Mouse (Mus musculus) hindbrain, postnatal 0 days (tissue): ENCODE results near the gene Gse1. TPM values are rescaled to one million over a fixed set of nuclear protein-coding genes. Genes with fewer than 3 reads are reported as not detected.
"Not testable (repeated sequence)": the region's sequence is repeated elsewhere in the genome, so short reads cannot be mapped to it uniquely, and the experiment has no call there.

ENCODE experiments used
- ATAC-seq: fragments of 200-750 bp; cut with Nextera tagmentation; 2 replicates; pipeline ENCODE4 v1.8.0; 2017; ENCODE audit warnings: mild to moderate bottlenecking, moderate TSS enrichment, moderate library complexity
- DNase-seq: peaks from one replicate; pipeline ENCODE4 v3.0.0-alpha.2; 2015; ENCODE audit warnings: low spot score
- H3K27ac ChIP-seq: fragments of 300-500 bp; sonication (generic); 2 replicates; pipeline ENCODE4 v1.5.1; 2014; ENCODE audit warnings: mild to moderate bottlenecking
- H3K27me3 ChIP-seq: fragments of 300-500 bp; sonication (generic); 2 replicates; pipeline ENCODE4 v1.6.1; 2014; ENCODE audit warnings: low read length, mixed read lengths; ENCODE audit not compliant: insufficient read depth
- H3K36me3 ChIP-seq: fragments of 300-500 bp; sonication (generic); 2 replicates; pipeline ENCODE4 v1.6.1; 2014; ENCODE audit warnings: low read length, mixed read lengths; ENCODE audit not compliant: insufficient read depth
- H3K4me1 ChIP-seq: fragments of 300-500 bp; sonication (generic); 2 replicates; pipeline ENCODE4 v1.6.1; 2014; ENCODE audit warnings: antibody characterized with exemption, low read length, mixed read lengths; ENCODE audit not compliant: insufficient read depth
- H3K4me2 ChIP-seq: fragments of 300-500 bp; sonication (generic); 2 replicates; pipeline ENCODE4 v1.6.1; 2014; ENCODE audit warnings: low read depth, mild to moderate bottlenecking, low read length, moderate library complexity, mixed read lengths
- H3K4me3 ChIP-seq: fragments of 300-500 bp; sonication (generic); 2 replicates; pipeline ENCODE4 v1.5.1; 2014; ENCODE audit warnings: low read length
- H3K9ac ChIP-seq: fragments of 300-500 bp; sonication (generic); replicated peaks from 2 replicates; pipeline ENCODE4 v1.6.1; 2014; ENCODE audit warnings: mild to moderate bottlenecking, low read length, moderate library complexity, mixed read lengths
- H3K9me3 ChIP-seq: fragments of 300-500 bp; sonication (generic); 2 replicates; pipeline ENCODE4 v1.6.1; 2016; ENCODE audit warnings: low read length, mixed read lengths
- CTCF ChIP-seq: IDR thresholded peaks from 2 replicates; pipeline ENCODE4 v1.5.1; 2016; ENCODE audit warnings: antibody characterized with exemption, control low read depth, low read depth
- WGBS: fragments of 180-500 bp; shearing (Covaris S2); extraction: QIAGEN DNeasy Blood & Tissue Kit; methylation state at CpG from one replicate; pipeline ENCODE4 v1.1.7; 2014; 5-methylcytosine and 5-hydroxymethylcytosine counted together
- polyA plus RNA-seq: library from polyadenylated mRNA; unstranded; fragments of >200 nt; fragmentation: Nextera tagmentation; extraction: Ambion mirVana; gene quantifications from 2 replicates; pipeline ENCODE4 v1.2.1, GENCODE M21; 2015
- total RNA-seq: library from RNA; depleted of rRNA; stranded (reverse); fragments of >200 nt; gene quantifications from 2 replicates; pipeline ENCODE4 v1.2.3, GENCODE M21; 2014

Gene Gse1
- total and polyA plus RNA-seq, 2 experiments from 2014 or later, result 13.4 to 48.3 TPM

DNA sequence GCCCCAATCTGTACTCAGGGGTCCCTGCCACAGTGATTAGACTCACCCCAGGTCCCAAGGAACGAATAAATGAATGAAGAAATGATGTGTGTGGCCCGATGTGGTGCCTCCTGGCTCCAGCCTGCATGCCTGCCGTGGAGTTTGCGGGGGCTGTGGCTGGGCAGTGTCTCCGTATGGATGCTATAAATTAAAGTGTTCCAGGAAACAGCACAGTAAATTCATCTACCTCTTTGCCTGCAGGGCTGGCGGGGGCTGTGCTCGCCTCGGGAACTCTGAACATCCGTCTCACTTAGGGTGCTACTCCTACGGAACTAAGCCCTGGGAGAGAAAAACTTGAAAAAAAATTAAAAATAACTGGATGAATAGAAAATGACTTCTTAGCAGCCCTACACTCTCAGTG, 123.8 kb downstream of the Gse1 start:
- Histone ChIP-seq H3K9ac (no peak overlapping the region), H3K4me3 (no peak overlapping the region), H3K27ac (no peak overlapping the region), H3K36me3 (no peaks in the 10 kb centered on the region), H3K9me3 (no peaks in the 10 kb centered on the region), H3K27me3 (no peaks in the 10 kb centered on the region), H3K4me1 (peaks cover 24% of the 10 kb centered on the region), H3K4me2 (no peak overlapping the region)
- WGBS, result 47% methylated on average over 10 of the region's 10 CpGs
- DNase-seq (no peak), ATAC-seq (no peak)
- TF ChIP-seq CTCF, result no peak

- Histone ChIP-seq H3K4me3 (no peak overlapping the region), H3K4me1 (peaks cover 17% of the 10 kb centered on the region), H3K27me3 (no peaks in the 10 kb centered on the region), H3K9ac (no peak overlapping the region), H3K4me2 (no peak overlapping the region), H3K36me3 (no peaks in the 10 kb centered on the region), H3K27ac (no peak overlapping the region), H3K9me3 (no peaks in the 10 kb centered on the region)
- 46% methylated on average over 9 of the region's 9 CpGs for WGBS
- no peak for DNase-seq
- ATAC-seq, result no peak; the same call in 1 of the 2 replicates
- TF ChIP-seq CTCF, result peak; percentile 36
These were observed 127.8 kb downstream of the Gse1 start for GRCm38 (mm10) chr8:120356067-120356466.

DNA sequence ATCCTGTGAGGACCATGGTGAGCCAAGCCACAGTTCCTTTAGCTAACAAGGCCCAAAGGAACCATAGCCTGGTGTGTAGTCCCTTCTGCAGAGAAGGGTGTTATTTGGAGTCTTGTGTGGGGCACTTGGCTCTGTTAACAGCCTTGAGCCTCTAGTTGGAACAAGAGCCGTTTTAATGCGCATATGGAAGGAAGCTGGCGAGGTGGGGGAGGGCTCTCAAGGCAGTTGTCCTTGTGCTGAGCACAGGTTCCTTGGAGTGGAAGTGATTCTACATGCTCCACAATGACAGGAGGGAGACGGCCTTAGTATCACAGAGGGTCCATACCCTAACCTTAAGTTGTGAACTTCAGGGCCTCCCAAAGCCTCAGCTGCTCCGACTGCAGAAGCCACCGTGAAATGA, 129.2 kb downstream of the Gse1 start:
- Histone ChIP-seq H3K27me3 (no peaks in the 10 kb centered on the region), H3K4me2 (no peak overlapping the region), H3K4me1 (peaks cover 17% of the 10 kb centered on the region), H3K36me3 (no peaks in the 10 kb centered on the region), H3K9ac (no peak overlapping the region), H3K9me3 (no peaks in the 10 kb centered on the region), H3K27ac (no peak overlapping the region), H3K4me3 (no peak overlapping the region)
- no peak for ATAC-seq
- no peak for DNase-seq
- no peak for TF ChIP-seq CTCF
- whole genome bisulfite sequencing, result 61% methylated on average over 6 of the region's 6 CpGs

- Histone ChIP-seq H3K9ac (no peak overlapping the region), H3K4me2 (no peak overlapping the region), H3K27ac (no peak overlapping the region), H3K27me3 (no peaks in the 10 kb centered on the region), H3K4me1 (peaks cover 12% of the 10 kb centered on the region), H3K9me3 (no peaks in the 10 kb centered on the region), H3K4me3 (no peak overlapping the region), H3K36me3 (no peaks in the 10 kb centered on the region)
- ATAC-seq, result no peak
- no peak for TF ChIP-seq CTCF
- peak; percentile 65 for DNase-seq
- whole genome bisulfite sequencing, result 43% methylated on average over 8 of the region's 8 CpGs
These were observed 133.0 kb downstream of the Gse1 start for GRCm38 (mm10) chr8:120361301-120361700.

DNA sequence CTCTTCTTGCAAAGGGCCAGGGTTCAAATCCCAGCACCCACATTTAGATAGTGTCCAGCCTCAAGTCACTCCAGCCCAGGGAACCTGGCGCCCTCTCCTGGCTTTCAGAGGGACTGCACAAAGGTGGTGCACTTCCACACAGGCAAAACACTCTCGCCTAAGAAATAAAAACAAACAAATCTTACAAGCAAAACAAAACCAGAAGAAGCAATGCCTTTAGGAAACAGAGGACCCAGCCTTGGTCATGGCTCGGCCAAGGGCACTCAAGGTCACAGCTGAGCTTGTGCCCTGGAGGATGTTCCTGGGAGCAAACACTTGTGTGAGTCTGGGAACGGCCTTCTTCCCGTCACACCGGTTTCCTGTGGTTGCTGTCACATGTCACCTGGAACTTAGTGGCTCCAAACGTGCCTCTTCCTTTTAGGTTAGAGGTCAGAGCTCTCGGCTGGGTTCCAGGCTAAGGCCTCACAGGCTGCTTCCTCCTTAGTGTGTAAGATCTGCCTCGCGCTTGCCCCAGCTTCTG, 135.4 kb downstream of the Gse1 start:
- Histone ChIP-seq H3K9ac (no peak overlapping the region), H3K27me3 (no peaks in the 10 kb centered on the region), H3K9me3 (no peaks in the 10 kb centered on the region), H3K4me2 (no peak overlapping the region), H3K4me3 (no peak overlapping the region), H3K36me3 (no peaks in the 10 kb centered on the region), H3K27ac (no peak overlapping the region), H3K4me1 (peaks cover 6% of the 10 kb centered on the region)
- no peak for ATAC-seq
- TF ChIP-seq CTCF, result peak; percentile 66
- 69% methylated on average over 10 of the region's 10 CpGs for WGBS
- no peak for DNase-seq

GRCm38 (mm10) chr8:120364093-120364725, 136.0 kb downstream of the Gse1 start:
- H3K27me3 ChIP-seq, result no peaks in the 10 kb centered on the region
- DNase-seq, result no peak
- peaks cover 9% of the 10 kb centered on the region for H3K4me1 ChIP-seq
- H3K27ac ChIP-seq, result no peak overlapping the region
- TF ChIP-seq CTCF, result peak; percentile 57
- H3K36me3 ChIP-seq, result no peaks in the 10 kb centered on the region
- H3K9me3 ChIP-seq, result no peaks in the 10 kb centered on the region
- no peak overlapping the region for H3K4me3 ChIP-seq
- ATAC-seq, result no peak
- H3K4me2 ChIP-seq, result no peak overlapping the region
- 48% methylated on average over 7 of the region's 7 CpGs for WGBS
- H3K9ac ChIP-seq, result no peak overlapping the region

DNA sequence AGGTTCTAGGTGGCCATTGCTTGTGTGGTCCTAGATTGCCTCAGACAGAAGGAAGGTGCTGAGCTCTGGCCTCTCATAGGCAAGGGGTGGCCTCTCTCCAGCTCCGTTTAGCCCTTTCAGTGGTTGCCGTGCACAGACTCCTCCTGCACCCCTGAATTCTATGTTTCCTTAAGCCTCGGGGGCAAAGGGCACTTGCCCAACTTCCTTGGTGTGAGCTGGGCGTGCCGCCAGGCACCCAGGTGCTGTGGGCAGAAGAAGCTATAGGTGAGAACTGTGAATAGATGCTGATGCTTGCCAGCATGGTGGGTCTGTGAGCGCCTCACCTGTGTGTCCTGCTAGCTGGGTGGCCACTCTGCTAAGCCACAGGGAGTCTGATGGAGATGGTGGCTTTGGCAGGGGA, 138.6 kb downstream of the Gse1 start:
- Histone ChIP-seq H3K4me1 (peaks cover 14% of the 10 kb centered on the region), H3K9me3 (no peaks in the 10 kb centered on the region), H3K4me3 (no peak overlapping the region), H3K9ac (no peak overlapping the region), H3K27ac (no peak overlapping the region), H3K27me3 (no peaks in the 10 kb centered on the region), H3K4me2 (no peak overlapping the region), H3K36me3 (no peaks in the 10 kb centered on the region)
- TF ChIP-seq CTCF, result no peak
- ATAC-seq, result no peak
- 82% methylated on average over 6 of the region's 6 CpGs for WGBS
- DNase-seq, result no peak

GRCm38 (mm10) chr8:120368191-120368590, 139.9 kb downstream of the Gse1 start:
- ATAC-seq, H3K9me3 ChIP-seq: not testable (repeated sequence)
- WGBS, result 80% methylated on average over 1 of the region's 1 CpGs

More at GRCm38 (mm10) chr8:120368191-120368590, 139.9 kb downstream of the Gse1 start:
- not testable (repeated sequence) for H3K9ac ChIP-seq, DNase-seq, H3K36me3 ChIP-seq, H3K4me2 ChIP-seq, H3K27me3 ChIP-seq, H3K4me3 ChIP-seq
- peak overlapping the region; percentile 60; the same call in 1 of the 2 replicates for H3K27ac ChIP-seq
- peaks cover 14% of the 10 kb centered on the region for H3K4me1 ChIP-seq
